Mouse (Mus musculus): ENCODE data around the gene Pmepa1. TPM values are rescaled to one million over a fixed set of nuclear protein-coding genes. Genes with fewer than 3 reads are reported as not detected.

Gene Pmepa1
- polyA plus RNA-seq, 1 experiment = 25.1 TPM

- H3K9ac ChIP-seq (ENCODE audit: low read depth, poor library complexity, severe bottlenecking) = no peak overlapping the region
- H3K27ac ChIP-seq (ENCODE audit: insufficient read depth, low read length) = no peak overlapping the region
- no peak for TF ChIP-seq POLR2A (IDR thresholded peaks at IDR 0.05; ENCODE audit: insufficient read depth, low read length)
- TF ChIP-seq CTCF (IDR thresholded peaks at IDR 0.05; ENCODE audit: low read depth, low read length) = no peak
- no peak for TF ChIP-seq EP300 (IDR thresholded peaks at IDR 0.05; ENCODE audit: insufficient read depth, low read depth, low read length)
- H3K27me3 ChIP-seq (ENCODE audit: control insufficient read depth, insufficient read depth, low read length, poor library complexity, severe bottlenecking) = no peaks in the 10 kb centered on the region
- no peaks in the 10 kb centered on the region for H3K9me3 ChIP-seq (replicated peaks; ENCODE audit: control insufficient read depth, insufficient read depth, low read length, poor library complexity, severe bottlenecking)
- H3K4me3 ChIP-seq (ENCODE audit: low read depth, low read length) = no peak overlapping the region
- H3K4me1 ChIP-seq (ENCODE audit: control insufficient read depth, insufficient read depth, low read length) = peaks cover 10% of the 10 kb centered on the region
- H3K36me3 ChIP-seq (ENCODE audit: control insufficient read depth, insufficient read depth, low read length, poor library complexity, severe bottlenecking) = no peaks in the 10 kb centered on the region
Observed at GRCm38 (mm10) chr2:173255810-173256551, 20.4 kb downstream of the Pmepa1 start.

GRCm38 (mm10) chr2:173253761-173254662, 22.3 kb downstream of the Pmepa1 start:
- no peak for TF ChIP-seq EP300 (IDR thresholded peaks at IDR 0.05; ENCODE audit: insufficient read depth, low read depth, low read length)
- TF ChIP-seq POLR2A (IDR thresholded peaks at IDR 0.05; ENCODE audit: insufficient read depth, low read length) = no peak
- TF ChIP-seq CTCF (IDR thresholded peaks at IDR 0.05; ENCODE audit: low read depth, low read length) = no peak
- Histone ChIP-seq H3K9ac (ENCODE audit: low read depth, poor library complexity, severe bottlenecking) (0 out of 2 replicates have a peak overlapping the region, but pooled peaks have one; percentile 19), H3K9me3 (replicated peaks; ENCODE audit: control insufficient read depth, insufficient read depth, low read length, poor library complexity, severe bottlenecking) (no peaks in the 10 kb centered on the region), H3K27ac (ENCODE audit: insufficient read depth, low read length) (no peak overlapping the region), H3K36me3 (ENCODE audit: control insufficient read depth, insufficient read depth, low read length, poor library complexity, severe bottlenecking) (no peaks in the 10 kb centered on the region), H3K4me3 (ENCODE audit: low read depth, low read length) (no peak overlapping the region), H3K4me1 (ENCODE audit: control insufficient read depth, insufficient read depth, low read length) (peaks cover 8% of the 10 kb centered on the region), H3K27me3 (ENCODE audit: control insufficient read depth, insufficient read depth, low read length, poor library complexity, severe bottlenecking) (no peaks in the 10 kb centered on the region)

GRCm38 (mm10) chr2:173251675-173252074, 24.7 kb downstream of the Pmepa1 start:
- Histone ChIP-seq H3K27ac (ENCODE audit: insufficient read depth, low read length) (no peak overlapping the region), H3K27me3 (ENCODE audit: control insufficient read depth, insufficient read depth, low read length, poor library complexity, severe bottlenecking) (no peaks in the 10 kb centered on the region), H3K4me1 (ENCODE audit: control insufficient read depth, insufficient read depth, low read length) (peaks cover 12% of the 10 kb centered on the region), H3K4me3 (ENCODE audit: low read depth, low read length) (no peak overlapping the region), H3K9me3 (replicated peaks; ENCODE audit: control insufficient read depth, insufficient read depth, low read length, poor library complexity, severe bottlenecking) (no peaks in the 10 kb centered on the region), H3K9ac (ENCODE audit: low read depth, poor library complexity, severe bottlenecking) (no peak overlapping the region), H3K36me3 (ENCODE audit: control insufficient read depth, insufficient read depth, low read length, poor library complexity, severe bottlenecking) (no peaks in the 10 kb centered on the region)
- TF ChIP-seq EP300 (IDR thresholded peaks at IDR 0.05; ENCODE audit: insufficient read depth, low read depth, low read length) (no peak), POLR2A (IDR thresholded peaks at IDR 0.05; ENCODE audit: insufficient read depth, low read length) (no peak), CTCF (IDR thresholded peaks at IDR 0.05; ENCODE audit: low read depth, low read length) (no peak)

- Histone ChIP-seq H3K9me3 (replicated peaks; ENCODE audit: control insufficient read depth, insufficient read depth, low read length, poor library complexity, severe bottlenecking) (no peaks in the 10 kb centered on the region), H3K4me1 (ENCODE audit: control insufficient read depth, insufficient read depth, low read length) (peaks cover 14% of the 10 kb centered on the region), H3K27ac (ENCODE audit: insufficient read depth, low read length) (no peak overlapping the region), H3K27me3 (ENCODE audit: control insufficient read depth, insufficient read depth, low read length, poor library complexity, severe bottlenecking) (no peaks in the 10 kb centered on the region), H3K9ac (ENCODE audit: low read depth, poor library complexity, severe bottlenecking) (no peak overlapping the region), H3K4me3 (ENCODE audit: low read depth, low read length) (no peak overlapping the region), H3K36me3 (ENCODE audit: control insufficient read depth, insufficient read depth, low read length, poor library complexity, severe bottlenecking) (no peaks in the 10 kb centered on the region)
- TF ChIP-seq EP300 (IDR thresholded peaks at IDR 0.05; ENCODE audit: insufficient read depth, low read depth, low read length) = no peak
- no peak for TF ChIP-seq POLR2A (IDR thresholded peaks at IDR 0.05; ENCODE audit: insufficient read depth, low read length)
- TF ChIP-seq CTCF (IDR thresholded peaks at IDR 0.05; ENCODE audit: low read depth, low read length) = no peak
Observed at GRCm38 (mm10) chr2:173251133-173251532, 25.2 kb downstream of the Pmepa1 start.

GRCm38 (mm10) chr2:173250411-173250810, 25.9 kb downstream of the Pmepa1 start:
- TF ChIP-seq CTCF (IDR thresholded peaks at IDR 0.05; ENCODE audit: low read depth, low read length) (no peak), POLR2A (IDR thresholded peaks at IDR 0.05; ENCODE audit: insufficient read depth, low read length) (no peak), EP300 (IDR thresholded peaks at IDR 0.05; ENCODE audit: insufficient read depth, low read depth, low read length) (no peak)
- Histone ChIP-seq H3K9me3 (replicated peaks; ENCODE audit: control insufficient read depth, insufficient read depth, low read length, poor library complexity, severe bottlenecking) (no peaks in the 10 kb centered on the region), H3K4me3 (ENCODE audit: low read depth, low read length) (no peak overlapping the region), H3K4me1 (ENCODE audit: control insufficient read depth, insufficient read depth, low read length) (peaks cover 14% of the 10 kb centered on the region), H3K27ac (ENCODE audit: insufficient read depth, low read length) (no peak overlapping the region), H3K36me3 (ENCODE audit: control insufficient read depth, insufficient read depth, low read length, poor library complexity, severe bottlenecking) (no peaks in the 10 kb centered on the region), H3K27me3 (ENCODE audit: control insufficient read depth, insufficient read depth, low read length, poor library complexity, severe bottlenecking) (no peaks in the 10 kb centered on the region), H3K9ac (ENCODE audit: low read depth, poor library complexity, severe bottlenecking) (no peak overlapping the region)
